Mouse (Mus musculus): ENCODE measurements around the gene Slc25a29.

- TF ChIP-seq CTCF (IDR thresholded peaks at IDR 0.05; ENCODE audit: low read depth): no peak
- TF ChIP-seq EP300 (optimal IDR thresholded peaks at IDR 0.05): no peak
Measured at GRCm38 (mm10) chr12:108812463-108812862, 23.2 kb downstream of the Slc25a29 start.

All from stomach, postnatal 0 days (tissue).